Mouse (Mus musculus) layer of hippocampus, adult 9-11 months (tissue): ENCODE data around the gene Eqtn.

Source experiments
- DNase-seq: peaks from one replicate; pipeline ENCODE4 v3.0.0; 2022

Gene Eqtn

GRCm38 (mm10) chr4:94928743-94929142, at the start of gene Eqtn:
Gene Eqtn (minus strand): TSS chr4:94928843.
- DNase-seq: no peak

GRCm38 (mm10) chr4:94973321-94973720, 44.7 kb upstream of the Eqtn start:
- no peak for DNase-seq

GRCm38 (mm10) chr4:94952773-94953172, 24.1 kb upstream of the Eqtn start:
- DNase-seq: no peak

GRCm38 (mm10) chr4:94941221-94941855, 12.7 kb upstream of the Eqtn start:
- no peak for DNase-seq

- DNase-seq: no peak
These were observed 26.9 kb downstream of the Eqtn start for GRCm38 (mm10) chr4:94901780-94902179.

- no peak for DNase-seq
These were observed 27.9 kb downstream of the Eqtn start for GRCm38 (mm10) chr4:94900744-94901143.
